Mouse (Mus musculus) liver, postnatal 0 days (tissue): ENCODE results near the gene Azin2.

Source experiments
- CTCF ChIP-seq: sonication (generic); IDR thresholded peaks from 2 replicates; pipeline ENCODE4 v1.5.1; 2016; ENCODE audit warnings: antibody characterized with exemption, low read depth
- EP300 ChIP-seq: IDR thresholded peaks from 2 replicates; pipeline ENCODE4 v1.6.1; 2016; ENCODE audit warnings: antibody characterized with exemption, low read depth, mild to moderate bottlenecking

DNA sequence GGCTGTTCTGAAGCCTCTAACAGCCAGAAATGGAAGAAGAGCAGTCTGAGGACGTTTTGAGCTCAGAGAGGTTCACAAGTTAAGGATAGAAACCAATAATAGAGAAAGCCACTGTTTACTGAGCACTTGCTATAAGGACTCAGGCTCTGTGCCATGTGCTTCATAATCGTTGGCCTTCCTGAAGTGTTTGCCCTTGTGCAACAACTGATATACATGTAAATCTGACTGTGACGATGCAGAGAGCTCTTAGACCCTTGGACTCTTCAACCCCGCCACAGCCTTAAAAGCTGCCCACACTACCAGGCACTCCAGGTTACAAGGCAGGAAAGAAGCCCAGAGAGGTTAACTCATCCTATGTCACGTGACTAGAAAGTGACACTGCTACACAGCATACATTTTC is 6.8 kb upstream of the Azin2 start:
- no peak for TF ChIP-seq EP300
- no peak for TF ChIP-seq CTCF
